Mouse (Mus musculus) MEL (cell line): ENCODE data around the gene Smndc1. TPM values are rescaled to one million over a fixed set of nuclear protein-coding genes. Genes with fewer than 3 reads are reported as not detected.

Source experiments
- DNase-seq: peaks from one replicate; pipeline ENCODE4 v3.0.0; 2011; ENCODE audit warnings: low read depth, low spot score
- H3K27ac ChIP-seq: 2 replicates; pipeline ENCODE4 v1.5.1; 2012; ENCODE audit warnings: low read depth, mild to moderate bottlenecking, control low read depth, low read length, moderate library complexity; ENCODE audit not compliant: control insufficient read depth
- H3K27me3 ChIP-seq, 2 experiments: fragments of 150-350 bp in 1 of 2; sonication (generic) in 1 of 2; 2 replicates each; pipeline ENCODE4 v1.6.1; 2012; ENCODE audit warnings: low read length in 2 of 2, mild to moderate bottlenecking in 2 of 2, improper control_type of control experiment in 1 of 2, moderate library complexity in 1 of 2; ENCODE audit not compliant: insufficient read depth in 2 of 2, control insufficient read depth in 1 of 2
- H3K36me3 ChIP-seq, 2 experiments: 2 replicates each; pipeline ENCODE4 v1.6.1; 2012 to 2014; ENCODE audit warnings: low read length in 2 of 2, improper control_type of control experiment in 1 of 2, inconsistent platforms in 1 of 2, mild to moderate bottlenecking in 1 of 2; ENCODE audit not compliant: insufficient read depth in 2 of 2, control insufficient read depth in 1 of 2
- H3K4me1 ChIP-seq, 2 experiments: fragments of 150-350 bp in 1 of 2; sonication (generic) in 1 of 2; 2 replicates each; pipeline ENCODE4 v1.6.1; 2012; ENCODE audit warnings: low read length in 2 of 2, improper control_type of control experiment in 1 of 2, mild to moderate bottlenecking in 1 of 2; ENCODE audit not compliant: insufficient read depth in 2 of 2, control insufficient read depth in 1 of 2
- H3K4me3 ChIP-seq, 2 experiments: fragments of 150-350 bp in 1 of 2; sonication (generic) in 1 of 2; 2 replicates each; pipeline ENCODE4 v1.5.1; 2012; ENCODE audit warnings: low read depth in 2 of 2, low read length in 2 of 2, mild to moderate bottlenecking in 2 of 2, moderate library complexity in 2 of 2, control low read depth in 1 of 2, improper control_type of control experiment in 1 of 2; ENCODE audit not compliant: control insufficient read depth in 1 of 2, insufficient read depth in 1 of 2
- H3K79me2 ChIP-seq: 2 replicates; pipeline ENCODE4 v1.6.1; 2012; ENCODE audit warnings: mild to moderate bottlenecking, low read length, moderate library complexity; ENCODE audit not compliant: control insufficient read depth, poor library complexity, insufficient read depth
- H3K9ac ChIP-seq: 2 replicates; pipeline ENCODE4 v1.6.1; 2012; ENCODE audit warnings: low read depth, mild to moderate bottlenecking, control low read depth, low read length, moderate library complexity; ENCODE audit not compliant: control insufficient read depth, poor library complexity, severe bottlenecking
- H3K9me3 ChIP-seq: fragments of 150-350 bp; sonication (generic); replicated peaks from 2 replicates; pipeline ENCODE4 v1.6.1; 2012; ENCODE audit warnings: mild to moderate bottlenecking, low read length, improper control_type of control experiment, moderate library complexity; ENCODE audit not compliant: insufficient read depth
- BHLHE40 ChIP-seq: IDR thresholded peaks from 2 replicates; pipeline ENCODE4 v1.6.1; 2012; ENCODE audit warnings: low read depth, mild to moderate bottlenecking, inconsistent platforms, low read length, improper control_type of control experiment, borderline replicate concordance
- CHD1 ChIP-seq: IDR thresholded peaks from 2 replicates; pipeline ENCODE4 v1.6.1; 2012; ENCODE audit warnings: low read depth, mild to moderate bottlenecking, inconsistent platforms, low read length, improper control_type of control experiment
- CHD2 ChIP-seq: IDR thresholded peaks from 2 replicates; pipeline ENCODE4 v1.6.1; 2011; ENCODE audit warnings: low read length, improper control_type of control experiment
- CTCF ChIP-seq, 3 experiments: IDR thresholded peaks in 2 of 3; conservative IDR thresholded peaks in 1 of 3; 2 replicates each; pipeline ENCODE4 v1.5.1; 2011 to 2012; ENCODE audit warnings: low read length in 3 of 3, low read depth in 2 of 3, mild to moderate bottlenecking in 2 of 3, improper control_type of control experiment in 1 of 3, inconsistent platforms in 1 of 3, mixed read lengths in 1 of 3, moderate library complexity in 1 of 3; ENCODE audit not compliant: control insufficient read depth in 1 of 3, insufficient read depth in 1 of 3, poor library complexity in 1 of 3, severe bottlenecking in 1 of 3
- E2F4 ChIP-seq: IDR thresholded peaks from 2 replicates; pipeline ENCODE4 v1.6.1; 2011; ENCODE audit warnings: low read depth, low read length, improper control_type of control experiment, borderline replicate concordance
- ELF1 ChIP-seq: IDR thresholded peaks from 2 replicates; pipeline ENCODE4 v1.6.1; 2014; ENCODE audit warnings: low read depth, mild to moderate bottlenecking, inconsistent platforms, low read length, improper control_type of control experiment, moderate library complexity
- EP300 ChIP-seq, 2 experiments: IDR thresholded peaks; 2 replicates each; pipeline ENCODE4 v1.6.1; 2011; ENCODE audit warnings: improper control_type of control experiment in 2 of 2, low read length in 2 of 2, low read depth in 1 of 2, mild to moderate bottlenecking in 1 of 2
- ETS1 ChIP-seq: IDR thresholded peaks from 2 replicates; pipeline ENCODE4 v1.6.1; 2012; ENCODE audit warnings: low read depth, mild to moderate bottlenecking, inconsistent platforms, low read length, improper control_type of control experiment, moderate library complexity
- GABPA ChIP-seq: IDR thresholded peaks from 2 replicates; pipeline ENCODE4 v1.6.1; 2012; ENCODE audit warnings: low read depth, mild to moderate bottlenecking, inconsistent platforms, low read length, improper control_type of control experiment, moderate library complexity
- GATA1 ChIP-seq: IDR thresholded peaks from 2 replicates; pipeline ENCODE4 v1.6.1; 2011; ENCODE audit warnings: low read depth, low read length, improper control_type of control experiment
- HCFC1 ChIP-seq: IDR thresholded peaks from 2 replicates; pipeline ENCODE4 v1.6.1; 2012; ENCODE audit warnings: low read depth, mild to moderate bottlenecking, inconsistent platforms, low read length, improper control_type of control experiment, moderate library complexity
- KAT2A ChIP-seq: conservative IDR thresholded peaks from 2 replicates; pipeline ENCODE4 v1.6.1; 2012; ENCODE audit warnings: low read depth, low read length, improper control_type of control experiment, inconsistent platforms
- MAFK ChIP-seq: IDR thresholded peaks from 2 replicates; pipeline ENCODE4 v1.6.1; 2011; ENCODE audit warnings: low read depth, mild to moderate bottlenecking, low read length, improper control_type of control experiment, borderline replicate concordance
- MAZ ChIP-seq: IDR thresholded peaks from 2 replicates; pipeline ENCODE4 v1.6.1; 2012; ENCODE audit warnings: low read depth, mild to moderate bottlenecking, inconsistent platforms, low read length, improper control_type of control experiment
- MEF2A ChIP-seq: IDR thresholded peaks from 2 replicates; pipeline ENCODE4 v1.6.1; 2014; ENCODE audit warnings: low read depth, mild to moderate bottlenecking, inconsistent platforms, low read length, improper control_type of control experiment; ENCODE audit not compliant: poor library complexity, insufficient replicate concordance, severe bottlenecking; ENCODE audit errors: extremely low read depth
- MXI1 ChIP-seq: IDR thresholded peaks from 2 replicates; pipeline ENCODE4 v1.6.1; 2011; ENCODE audit warnings: mild to moderate bottlenecking, low read depth, low read length, improper control_type of control experiment
- MYB ChIP-seq: IDR thresholded peaks from 2 replicates; pipeline ENCODE4 v1.6.1; 2011; ENCODE audit warnings: mild to moderate bottlenecking, low read depth, low read length, improper control_type of control experiment
- MYC ChIP-seq: IDR thresholded peaks from 2 replicates; pipeline ENCODE4 v1.6.1; 2011; ENCODE audit warnings: low read depth, mild to moderate bottlenecking, low read length, improper control_type of control experiment, moderate library complexity
- NELFE ChIP-seq: IDR thresholded peaks from 2 replicates; pipeline ENCODE4 v1.6.1; 2011; ENCODE audit warnings: low read depth, low read length, improper control_type of control experiment
- NRF1 ChIP-seq: IDR thresholded peaks from 2 replicates; pipeline ENCODE4 v1.6.1; 2014; ENCODE audit warnings: low read depth, mild to moderate bottlenecking, inconsistent platforms, low read length, improper control_type of control experiment, moderate library complexity; ENCODE audit not compliant: poor library complexity, insufficient read depth, severe bottlenecking
- POLR2A ChIP-seq, 2 experiments: IDR thresholded peaks; 2 replicates each; pipeline ENCODE4 v1.6.1; 2011 to 2012; ENCODE audit warnings: low read length in 2 of 2, mild to moderate bottlenecking in 2 of 2, control low read depth in 1 of 2, improper control_type of control experiment in 1 of 2, low read depth in 1 of 2, moderate library complexity in 1 of 2; ENCODE audit not compliant: control insufficient read depth in 1 of 2, insufficient read depth in 1 of 2, poor library complexity in 1 of 2
- POLR2AphosphoS2 ChIP-seq: IDR thresholded peaks from 2 replicates; pipeline ENCODE4 v1.6.1; 2011; ENCODE audit warnings: low read length, improper control_type of control experiment
- POLR2AphosphoS5 ChIP-seq: IDR thresholded peaks from 2 replicates; pipeline ENCODE4 v1.6.1; 2012; ENCODE audit warnings: low read depth, borderline replicate concordance, mild to moderate bottlenecking, inconsistent platforms, low read length, moderate library complexity, mixed read lengths
- RAD21 ChIP-seq: IDR thresholded peaks from 2 replicates; pipeline ENCODE4 v1.6.1; 2011; ENCODE audit warnings: mild to moderate bottlenecking, low read depth, low read length, improper control_type of control experiment
- RCOR1 ChIP-seq: IDR thresholded peaks from 2 replicates; pipeline ENCODE4 v1.6.1; 2012; ENCODE audit warnings: low read depth, mild to moderate bottlenecking, inconsistent platforms, low read length, improper control_type of control experiment
- SIN3A ChIP-seq: IDR thresholded peaks from 2 replicates; pipeline ENCODE4 v1.6.1; 2012; ENCODE audit warnings: low read length, improper control_type of control experiment, inconsistent platforms
- SMC3 ChIP-seq: IDR thresholded peaks from 2 replicates; pipeline ENCODE4 v1.6.1; 2011; ENCODE audit warnings: low read depth, low read length, improper control_type of control experiment
- TAL1 ChIP-seq: IDR thresholded peaks from 2 replicates; pipeline ENCODE4 v1.6.1; 2012; ENCODE audit warnings: mild to moderate bottlenecking, inconsistent platforms, low read length, moderate library complexity, mixed read lengths
- TBP ChIP-seq: IDR thresholded peaks from 2 replicates; pipeline ENCODE4 v1.8.0; 2011; ENCODE audit warnings: low read depth, low read length, improper control_type of control experiment
- TCF12 ChIP-seq: IDR thresholded peaks from 2 replicates; pipeline ENCODE4 v1.6.1; 2014; ENCODE audit warnings: low read depth, mild to moderate bottlenecking, inconsistent platforms, low read length, improper control_type of control experiment, moderate library complexity
- UBTF ChIP-seq: IDR thresholded peaks from 2 replicates; pipeline ENCODE4 v1.6.1; 2012; ENCODE audit warnings: low read depth, mild to moderate bottlenecking, inconsistent platforms, low read length, improper control_type of control experiment, moderate library complexity, borderline replicate concordance; ENCODE audit not compliant: insufficient read depth
- USF1 ChIP-seq: IDR thresholded peaks from 2 replicates; pipeline ENCODE4 v1.6.1; 2014; ENCODE audit warnings: low read depth, mild to moderate bottlenecking, inconsistent platforms, low read length, improper control_type of control experiment, moderate library complexity
- USF2 ChIP-seq, 2 experiments: IDR thresholded peaks; 2 replicates each; pipeline ENCODE4 v1.6.1; 2011 to 2012; ENCODE audit warnings: improper control_type of control experiment in 2 of 2, low read length in 2 of 2, borderline replicate concordance in 1 of 2, inconsistent platforms in 1 of 2, low read depth in 1 of 2, mild to moderate bottlenecking in 1 of 2; ENCODE audit not compliant: insufficient read depth in 1 of 2
- ZC3H11A ChIP-seq: IDR thresholded peaks from 2 replicates; pipeline ENCODE4 v1.6.1; 2012; ENCODE audit warnings: low read depth, mild to moderate bottlenecking, inconsistent platforms, low read length, improper control_type of control experiment
- ZKSCAN1 ChIP-seq: IDR thresholded peaks from 2 replicates; pipeline ENCODE4 v1.6.1; 2012; ENCODE audit warnings: low read depth, mild to moderate bottlenecking, inconsistent platforms, low read length, improper control_type of control experiment, moderate library complexity
- ZMIZ1 ChIP-seq: IDR thresholded peaks from 2 replicates; pipeline ENCODE4 v1.6.1; 2012; ENCODE audit warnings: low read depth, mild to moderate bottlenecking, inconsistent platforms, low read length, improper control_type of control experiment, moderate library complexity
- ZNF384 ChIP-seq: IDR thresholded peaks from 2 replicates; pipeline ENCODE4 v1.6.1; 2012; ENCODE audit warnings: low read depth, mild to moderate bottlenecking, inconsistent platforms, low read length, improper control_type of control experiment
- polyA plus RNA-seq, 2 experiments: library from polyadenylated mRNA; stranded (reverse) in 1 of 2; unstranded in 1 of 2; fragments of >175 nt in 1 of 2; fragments of >200 nt in 1 of 2; gene quantifications; 2 replicates each; pipeline versions ENCODE4 v1.2.1 to v1.2.4; 2012; ENCODE audit warnings: low replicate concordance in 2 of 2, low read depth in 1 of 2; ENCODE audit not compliant: insufficient read length in 2 of 2, insufficient read depth in 1 of 2, missing spikeins in 1 of 2
- total RNA-seq: library from RNA; depleted of rRNA; stranded (reverse); fragments of 300-350 nt; gene quantifications from 2 replicates; pipeline ENCODE4 v1.2.3, GENCODE M21; 2012

The Smndc1 gene
- total and polyA plus RNA-seq, 3 experiments: 27.5 to 166 (median 114) TPM

GRCm38 (mm10) chr19:53414650-53415049 is 24.3 kb upstream of the Smndc1 start:
- no peaks in the 10 kb centered on the region for H3K9me3 ChIP-seq
- peak overlapping the region; percentile 24 to 39 for H3K4me3 ChIP-seq
- H3K9ac ChIP-seq: peak overlapping the region; percentile 49
- H3K36me3 ChIP-seq: peaks cover 0 to 26% of the 10 kb centered on the region in 2 experiments; a peak in 2 of 4 replicates
- DNase-seq: peak; percentile 98
- no peaks in the 10 kb centered on the region for H3K27me3 ChIP-seq
- no peaks in the 10 kb centered on the region for H3K79me2 ChIP-seq
- H3K4me1 ChIP-seq: peaks cover 4 to 33% of the 10 kb centered on the region in 2 experiments
- H3K27ac ChIP-seq: peak overlapping the region; percentile 90
- TF ChIP-seq CHD2 (no peak), ELF1 (peak; percentile 66), POLR2A (IDR thresholded peaks at IDR 0.05; ENCODE audit: control insufficient read depth in 1 of 2, insufficient read depth in 1 of 2, low read depth in 1 of 2, low read length in 2 of 2, poor library complexity in 1 of 2) (peak in 1 of 2 experiments; percentile 73; a peak in 2 of 4 replicates), HCFC1 (peak; percentile 29; the same call in 1 of the 2 replicates), KAT2A (no peak), SIN3A (peak; percentile 95), EP300 (IDR thresholded peaks at IDR 0.05; ENCODE audit: low read depth in 1 of 2, low read length in 2 of 2) (peak; percentile 69 to 92), ZNF384 (no peak), UBTF (no peak), RCOR1 (peak; percentile 85), ZKSCAN1 (no peak), NRF1 (no peak), TAL1 (peak; percentile 78), GATA1 (peak; percentile 94), CHD1 (no peak), POLR2AphosphoS2 (0 out of 2 replicates have a peak, but pooled peaks have one; percentile 30), MYB (peak; percentile 63; the same call in 1 of the 2 replicates), BHLHE40 (peak; percentile 99), E2F4 (no peak), USF1 (peak; percentile 61), TCF12 (peak; percentile 81), MEF2A (peak; percentile 22; the same call in 1 of the 2 replicates), ZMIZ1 (peak; percentile 88), MAFK (no peak), MYC (peak; percentile 100), TBP (peak; percentile 86), GABPA (no peak), USF2 (IDR thresholded peaks at IDR 0.05; ENCODE audit: borderline replicate concordance in 1 of 2, insufficient read depth in 1 of 2, low read depth in 1 of 2, low read length in 2 of 2) (no peak), MAZ (0 out of 2 replicates have a peak, but pooled peaks have one; percentile 40), POLR2AphosphoS5 (peak; percentile 88; the same call in 1 of the 2 replicates), ETS1 (peak; percentile 93), RAD21 (no peak), ZC3H11A (no peak), NELFE (0 out of 2 replicates have a peak, but pooled peaks have one; percentile 13), SMC3 (no peak), MXI1 (peak; percentile 98), CTCF (IDR thresholded peaks at IDR 0.05 in 2 of 3, conservative IDR thresholded peaks at IDR 0.05 in 1 of 3; ENCODE audit: control insufficient read depth in 1 of 3, insufficient read depth in 1 of 3, low read depth in 2 of 3, low read length in 3 of 3, poor library complexity in 1 of 3, severe bottlenecking in 1 of 3) (no peak)
